Mouse (Mus musculus) layer of hippocampus, adult 18-20 months (tissue): ENCODE measurements around the gene Ppil1. TPM values are rescaled to one million over a fixed set of nuclear protein-coding genes. Genes with fewer than 3 reads are reported as not detected.

Experiments
- DNase-seq, 2 experiments: peaks; one replicate each; pipeline ENCODE4 v3.0.0; 2022; ENCODE audit warnings: low spot score in 2 of 2
- total RNA-seq, 2 experiments: library from RNA; stranded (reverse); gene quantifications; 2 replicates each; pipeline ENCODE4 v1.2.3; 2021

The Ppil1 gene
- total RNA-seq, 2 experiments from 2014 or later, result 16.2 to 18.4 TPM

- no peak for DNase-seq
Measured at GRCm38 (mm10) chr17:29206052-29206451, 57.9 kb downstream of the Ppil1 start.

- DNase-seq, result no peak
Measured at GRCm38 (mm10) chr17:29202604-29203003, 61.4 kb downstream of the Ppil1 start.

Other genes starting within 250 kb of the Ppil1 start
- 100 to 1,000 TPM; 136 to 144 TPM for gene Srsf3, start 231.6 kb downstream of the Ppil1 start, total RNA-seq
- 10 to 100 TPM; 21.3 to 24.7 TPM for gene Cdkn1a, start 173.2 kb downstream of the Ppil1 start, total RNA-seq
- gene Rab44, start 150.0 kb downstream of the Ppil1 start, total RNA-seq, result not detected
- 10 to 100 TPM; 37.5 to 37.8 TPM for gene Cpne5, start 26.0 kb downstream of the Ppil1 start, total RNA-seq
- gene BC004004, start 4.6 kb upstream of the Ppil1 start, total RNA-seq, result 10 to 100 TPM; 84.9 to 94.4 TPM
- 1 to 10 TPM in 1 of 2 experiments, under 1 TPM in 1; 0.92 to 1.3 TPM for gene Pi16, start 53.5 kb upstream of the Ppil1 start, total RNA-seq
- gene Mtch1, start 83.7 kb upstream of the Ppil1 start, total RNA-seq, result 100 to 1,000 TPM; 644 to 648 TPM
- gene Fgd2, start 96.7 kb upstream of the Ppil1 start, total RNA-seq, result 1 to 10 TPM; 4.4 to 5.8 TPM
- gene Pim1, start 226.6 kb upstream of the Ppil1 start, total RNA-seq, result 1 to 10 TPM; 4.2 to 4.5 TPM